Mouse (Mus musculus): ENCODE data around the gene Hacd3. TPM values are rescaled to one million over a fixed set of nuclear protein-coding genes. Genes with fewer than 3 reads are reported as not detected.

Gene Hacd3
- polyA plus RNA-seq, 1 experiment from 2014 or later: 127 TPM

DNA sequence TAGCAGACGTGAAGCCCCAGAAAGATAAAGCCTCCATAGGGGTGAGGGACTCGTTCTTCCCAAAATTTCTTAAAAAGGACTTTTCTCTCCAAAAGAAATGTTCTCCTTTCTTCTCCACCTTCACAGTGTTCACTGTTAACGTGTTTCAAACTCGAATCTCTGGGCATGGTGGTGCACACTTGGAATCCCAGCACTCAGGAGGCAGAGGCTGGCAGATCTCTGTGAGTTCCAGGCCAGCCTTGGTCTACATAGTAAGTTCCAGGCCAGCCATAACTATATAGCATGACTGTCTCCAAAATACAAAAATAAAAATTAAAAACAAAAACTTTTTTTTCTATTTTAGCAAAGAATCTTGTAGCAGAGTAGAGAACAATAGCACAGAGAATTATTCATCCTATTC, 1.4 kb downstream of the Hacd3 start:
- Histone ChIP-seq H3K4me1 (replicated peaks; ENCODE audit: control insufficient read depth, insufficient read depth, low read length) (peaks cover 7% of the 10 kb centered on the region), H3K27ac (ENCODE audit: low read depth, low read length) (no peak overlapping the region), H3K4me3 (ENCODE audit: low read depth, low read length) (peak overlapping the region; percentile 73), H3K9me3 (ENCODE audit: control insufficient read depth, low read length) (no peaks in the 10 kb centered on the region), H3K4me2 (replicated peaks; ENCODE audit: low read depth, low read length) (peak overlapping the region; percentile 59; the same call in 1 of the 2 replicates), H3K27me3 (ENCODE audit: control insufficient read depth, insufficient read depth, low read length) (no peaks in the 10 kb centered on the region), H3K9ac (ENCODE audit: low read depth, low read length) (no peak overlapping the region), H3K36me3 (ENCODE audit: control insufficient read depth, insufficient read depth, low read length) (no peaks in the 10 kb centered on the region)
- ATAC-seq (ENCODE audit: low FRiP score) (no peak), DNase-seq (ENCODE audit: low spot score) (no peak)
- 84% methylated on average over 4 of the region's 4 CpGs for WGBS

DNA sequence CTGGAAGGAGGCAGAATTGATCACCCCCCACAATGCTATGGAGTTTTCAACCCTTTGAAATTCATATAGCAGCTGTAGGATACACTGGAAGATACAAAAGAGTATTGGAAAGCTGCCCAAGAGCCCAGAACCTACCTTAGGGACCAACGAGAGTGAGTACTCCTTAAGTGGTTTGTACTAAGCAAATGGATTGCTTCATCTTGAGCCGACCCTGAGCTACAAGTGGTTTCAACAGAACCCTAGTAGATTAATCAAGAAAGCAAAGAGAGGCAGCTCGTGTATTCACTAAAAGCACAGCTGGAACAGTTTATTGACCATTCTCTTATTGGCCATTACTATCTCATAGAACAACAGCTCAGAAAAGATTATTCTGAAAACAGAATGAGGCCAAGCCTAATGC, 2.3 kb downstream of the Hacd3 start:
- H3K9me3 ChIP-seq (ENCODE audit: control insufficient read depth, low read length): no peaks in the 10 kb centered on the region
- no peak overlapping the region for H3K4me3 ChIP-seq (ENCODE audit: low read depth, low read length)
- no peak overlapping the region for H3K9ac ChIP-seq (ENCODE audit: low read depth, low read length)
- H3K4me2 ChIP-seq (replicated peaks; ENCODE audit: low read depth, low read length): no peak overlapping the region
- ATAC-seq (ENCODE audit: low FRiP score): no peak
- no peak overlapping the region for H3K27ac ChIP-seq (ENCODE audit: low read depth, low read length)
- 66% methylated on average over 3 of the region's 3 CpGs for WGBS
- peaks cover 7% of the 10 kb centered on the region for H3K4me1 ChIP-seq (replicated peaks; ENCODE audit: control insufficient read depth, insufficient read depth, low read length)
- H3K36me3 ChIP-seq (ENCODE audit: control insufficient read depth, insufficient read depth, low read length): no peaks in the 10 kb centered on the region
- H3K27me3 ChIP-seq (ENCODE audit: control insufficient read depth, insufficient read depth, low read length): no peaks in the 10 kb centered on the region
- no peak for DNase-seq (ENCODE audit: low spot score)

DNA sequence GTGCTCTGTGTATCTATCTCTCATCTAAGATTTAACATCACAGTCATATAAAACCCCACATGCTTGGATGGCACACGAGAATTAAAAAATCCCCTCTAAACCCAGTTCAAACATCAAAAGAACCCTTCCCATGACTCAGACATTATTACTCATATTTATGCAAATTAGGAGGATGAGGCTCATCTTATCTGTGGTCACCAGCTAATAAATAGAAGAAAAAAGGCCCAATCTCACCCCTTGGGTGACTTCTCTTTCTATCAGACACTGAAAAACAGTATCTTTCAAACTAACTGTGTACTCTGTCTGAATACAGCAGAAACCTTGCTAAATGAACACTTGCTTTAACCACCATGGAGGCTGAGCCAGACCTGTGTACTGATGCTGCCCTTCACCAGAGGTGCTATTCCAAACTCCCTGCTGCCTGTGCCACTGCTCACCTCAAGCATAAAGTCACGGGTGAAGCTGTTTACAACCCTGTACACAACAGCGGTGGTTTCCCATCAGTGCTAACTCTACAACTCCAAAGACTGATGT, 2.8 kb downstream of the Hacd3 start:
- ATAC-seq (ENCODE audit: low FRiP score): no peak
- Histone ChIP-seq H3K4me1 (replicated peaks; ENCODE audit: control insufficient read depth, insufficient read depth, low read length) (peaks cover 7% of the 10 kb centered on the region), H3K27ac (ENCODE audit: low read depth, low read length) (no peak overlapping the region), H3K36me3 (ENCODE audit: control insufficient read depth, insufficient read depth, low read length) (no peaks in the 10 kb centered on the region), H3K9me3 (ENCODE audit: control insufficient read depth, low read length) (no peaks in the 10 kb centered on the region), H3K4me3 (ENCODE audit: low read depth, low read length) (no peak overlapping the region), H3K9ac (ENCODE audit: low read depth, low read length) (no peak overlapping the region), H3K27me3 (ENCODE audit: control insufficient read depth, insufficient read depth, low read length) (no peaks in the 10 kb centered on the region), H3K4me2 (replicated peaks; ENCODE audit: low read depth, low read length) (no peak overlapping the region)
- WGBS: 79% methylated on average over 3 of the region's 3 CpGs
- no peak for DNase-seq (ENCODE audit: low spot score)

DNA sequence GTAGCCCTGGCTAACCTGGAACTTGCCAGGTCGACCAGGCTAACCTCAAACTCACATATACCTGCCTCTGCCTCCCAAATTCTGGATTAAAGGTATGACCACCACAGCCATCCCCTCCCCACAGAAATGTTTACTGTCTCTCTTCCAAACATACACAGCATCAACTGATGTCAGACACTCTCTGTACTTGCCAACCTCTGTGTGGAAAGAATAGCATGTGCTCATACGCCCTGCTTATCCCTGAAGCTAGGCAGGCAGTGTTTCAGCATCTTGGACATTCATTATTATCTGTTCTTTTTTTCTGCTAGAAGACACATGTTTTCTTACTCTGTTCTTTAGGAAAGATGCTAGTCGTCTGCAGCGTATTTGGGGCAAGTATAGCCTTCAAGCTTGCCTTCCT, 3.6 kb downstream of the Hacd3 start:
- no peak overlapping the region for H3K27ac ChIP-seq (ENCODE audit: low read depth, low read length)
- no peak for ATAC-seq (ENCODE audit: low FRiP score)
- no peak overlapping the region for H3K4me2 ChIP-seq (replicated peaks; ENCODE audit: low read depth, low read length)
- H3K27me3 ChIP-seq (ENCODE audit: control insufficient read depth, insufficient read depth, low read length): no peaks in the 10 kb centered on the region
- no peaks in the 10 kb centered on the region for H3K36me3 ChIP-seq (ENCODE audit: control insufficient read depth, insufficient read depth, low read length)
- H3K9ac ChIP-seq (ENCODE audit: low read depth, low read length): no peak overlapping the region
- DNase-seq (ENCODE audit: low spot score): no peak
- WGBS: 92% methylated on average over 4 of the region's 4 CpGs
- H3K4me3 ChIP-seq (ENCODE audit: low read depth, low read length): no peak overlapping the region
- H3K9me3 ChIP-seq (ENCODE audit: control insufficient read depth, low read length): no peaks in the 10 kb centered on the region
- peaks cover 7% of the 10 kb centered on the region for H3K4me1 ChIP-seq (replicated peaks; ENCODE audit: control insufficient read depth, insufficient read depth, low read length)

DNA sequence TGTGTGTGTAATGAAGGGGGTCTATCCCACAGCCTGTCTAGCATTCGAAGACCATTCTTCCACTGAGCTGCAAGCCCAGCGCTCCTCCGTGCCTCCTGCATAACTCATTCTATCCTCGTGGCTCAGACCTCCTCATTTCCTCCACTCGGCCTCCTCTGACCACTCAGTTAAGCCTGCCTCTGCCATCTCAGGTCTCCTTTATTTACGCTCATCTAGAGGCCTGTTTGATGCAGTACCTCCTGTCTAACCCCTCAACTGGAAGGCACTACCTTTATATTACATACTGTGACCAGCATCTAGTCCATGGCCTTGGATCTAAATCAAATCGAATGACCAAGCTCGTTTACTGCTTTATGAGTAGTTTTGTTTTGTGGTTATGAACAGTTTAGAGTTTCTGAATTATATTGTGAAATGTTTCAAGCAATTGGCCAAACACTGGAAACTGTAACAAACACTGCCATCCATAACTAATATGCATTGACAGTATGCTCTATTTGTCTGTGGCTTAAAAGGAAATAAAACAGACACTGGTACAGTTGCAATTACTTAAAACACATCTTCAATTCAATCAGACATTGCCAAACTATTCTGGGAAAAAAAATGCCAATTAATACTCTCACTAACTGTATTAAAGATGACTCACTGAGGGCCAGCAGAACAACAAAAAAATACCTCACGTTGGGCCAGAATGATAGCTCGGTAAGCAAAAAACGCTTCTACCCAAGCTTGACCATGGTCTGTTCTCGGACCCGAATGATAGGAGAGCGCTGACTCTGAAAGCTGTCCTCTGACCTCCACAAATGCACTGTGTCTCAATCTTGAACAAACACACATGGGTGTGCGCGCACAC, 4.3 kb downstream of the Hacd3 start:
- WGBS: 88% methylated on average over 16 of the region's 16 CpGs
- H3K4me2 ChIP-seq (replicated peaks; ENCODE audit: low read depth, low read length): no peak overlapping the region
- no peak overlapping the region for H3K4me3 ChIP-seq (ENCODE audit: low read depth, low read length)
- DNase-seq (ENCODE audit: low spot score): no peak
- no peak overlapping the region; the same call in 1 of the 2 replicates for H3K9ac ChIP-seq (ENCODE audit: low read depth, low read length)
- no peaks in the 10 kb centered on the region for H3K9me3 ChIP-seq (ENCODE audit: control insufficient read depth, low read length)
- no peaks in the 10 kb centered on the region for H3K36me3 ChIP-seq (ENCODE audit: control insufficient read depth, insufficient read depth, low read length)
- no peaks in the 10 kb centered on the region for H3K27me3 ChIP-seq (ENCODE audit: control insufficient read depth, insufficient read depth, low read length)
- H3K4me1 ChIP-seq (replicated peaks; ENCODE audit: control insufficient read depth, insufficient read depth, low read length): peaks cover 7% of the 10 kb centered on the region
- no peak overlapping the region for H3K27ac ChIP-seq (ENCODE audit: low read depth, low read length)
- ATAC-seq (ENCODE audit: low FRiP score): no peak

DNA sequence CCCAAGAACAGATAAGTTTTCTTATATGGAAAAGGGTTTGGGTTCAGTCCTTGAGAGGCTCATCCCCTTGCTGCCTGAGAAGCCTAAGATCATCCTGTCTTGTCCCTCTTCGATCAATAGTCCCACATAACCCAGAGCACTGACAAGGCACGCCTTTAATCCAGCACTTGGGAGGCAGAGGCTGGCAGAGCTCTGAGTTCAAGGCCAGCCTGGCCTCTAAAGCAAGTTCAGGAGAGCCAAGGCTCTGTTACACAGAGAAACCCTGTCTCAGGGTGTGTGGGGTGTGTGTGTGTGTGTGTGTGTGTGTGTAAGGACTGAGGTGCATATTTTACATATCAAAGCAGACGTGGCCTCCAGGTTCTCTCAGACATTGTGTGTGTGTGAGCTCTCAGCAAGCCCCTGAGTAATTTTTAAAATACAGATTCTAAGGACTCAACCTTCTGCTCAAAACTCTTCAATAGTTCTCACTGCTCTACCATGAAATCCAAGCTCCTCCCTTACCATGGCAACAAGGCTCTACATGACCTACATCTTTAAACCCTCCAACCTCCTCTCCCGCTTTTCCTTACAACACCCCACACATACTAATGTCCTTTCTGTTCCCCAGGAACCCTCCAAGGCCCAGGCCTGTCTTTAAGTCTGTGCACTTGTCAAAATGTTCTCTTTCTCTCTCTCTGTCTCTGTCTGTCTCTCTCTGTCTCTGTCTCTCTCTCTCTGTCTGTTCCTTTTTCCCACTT, 5.1 kb downstream of the Hacd3 start:
- WGBS: 77% methylated on average over 4 of the region's 4 CpGs
- ATAC-seq (ENCODE audit: low FRiP score) (no peak), DNase-seq (ENCODE audit: low spot score) (no peak)
- Histone ChIP-seq H3K36me3 (ENCODE audit: control insufficient read depth, insufficient read depth, low read length) (no peaks in the 10 kb centered on the region), H3K4me2 (replicated peaks; ENCODE audit: low read depth, low read length) (no peak overlapping the region), H3K27me3 (ENCODE audit: control insufficient read depth, insufficient read depth, low read length) (no peaks in the 10 kb centered on the region), H3K4me3 (ENCODE audit: low read depth, low read length) (no peak overlapping the region), H3K4me1 (replicated peaks; ENCODE audit: control insufficient read depth, insufficient read depth, low read length) (peaks cover 5% of the 10 kb centered on the region), H3K9me3 (ENCODE audit: control insufficient read depth, low read length) (no peaks in the 10 kb centered on the region), H3K9ac (ENCODE audit: low read depth, low read length) (no peak overlapping the region; the same call in 1 of the 2 replicates), H3K27ac (ENCODE audit: low read depth, low read length) (no peak overlapping the region)

DNA sequence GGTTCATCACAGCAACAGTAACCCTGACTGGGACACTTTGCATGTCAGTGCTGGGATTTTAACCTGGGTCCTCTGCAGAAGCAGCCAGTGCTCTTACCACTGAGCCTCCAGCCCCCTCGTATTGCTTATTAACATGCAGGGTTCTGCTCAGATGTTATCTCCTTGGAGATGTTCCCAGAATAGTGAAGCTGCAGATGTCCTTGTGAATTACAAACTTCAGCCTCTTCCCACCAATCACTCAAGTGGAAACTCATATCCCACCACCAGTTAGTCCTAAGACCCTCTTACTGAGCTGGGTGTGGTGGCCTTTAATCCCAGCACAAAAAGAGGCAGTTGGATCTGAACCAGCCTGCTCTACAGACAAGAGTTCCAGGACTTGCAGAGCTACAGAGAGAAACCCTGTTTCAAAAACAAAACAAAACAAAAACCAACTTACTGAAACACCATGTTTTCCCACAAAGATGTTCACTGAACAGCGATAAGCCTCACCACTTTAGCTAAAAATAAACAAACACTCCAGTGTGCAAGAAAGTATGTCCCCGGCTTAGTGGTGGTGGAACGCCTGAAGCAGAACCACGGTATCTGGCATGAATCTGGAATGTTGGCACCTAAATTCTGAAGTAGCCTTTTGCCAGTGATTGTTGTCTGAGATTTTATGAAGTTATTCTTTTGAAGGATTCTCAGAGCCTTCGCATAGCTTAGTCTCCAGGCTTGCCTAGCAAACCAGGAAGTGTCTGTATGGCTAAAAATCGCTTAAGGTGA, 5.9 kb downstream of the Hacd3 start:
- DNase-seq (ENCODE audit: low spot score): no peak
- H3K27ac ChIP-seq (ENCODE audit: low read depth, low read length): no peak overlapping the region
- no peaks in the 10 kb centered on the region for H3K36me3 ChIP-seq (ENCODE audit: control insufficient read depth, insufficient read depth, low read length)
- H3K27me3 ChIP-seq (ENCODE audit: control insufficient read depth, insufficient read depth, low read length): no peaks in the 10 kb centered on the region
- no peak for ATAC-seq (ENCODE audit: low FRiP score)
- no peak overlapping the region for H3K4me2 ChIP-seq (replicated peaks; ENCODE audit: low read depth, low read length)
- no peaks in the 10 kb centered on the region for H3K9me3 ChIP-seq (ENCODE audit: control insufficient read depth, low read length)
- H3K9ac ChIP-seq (ENCODE audit: low read depth, low read length): no peak overlapping the region
- H3K4me3 ChIP-seq (ENCODE audit: low read depth, low read length): no peak overlapping the region
- H3K4me1 ChIP-seq (replicated peaks; ENCODE audit: control insufficient read depth, insufficient read depth, low read length): peaks cover 5% of the 10 kb centered on the region
- 86% methylated on average over 7 of the region's 7 CpGs for WGBS

DNA sequence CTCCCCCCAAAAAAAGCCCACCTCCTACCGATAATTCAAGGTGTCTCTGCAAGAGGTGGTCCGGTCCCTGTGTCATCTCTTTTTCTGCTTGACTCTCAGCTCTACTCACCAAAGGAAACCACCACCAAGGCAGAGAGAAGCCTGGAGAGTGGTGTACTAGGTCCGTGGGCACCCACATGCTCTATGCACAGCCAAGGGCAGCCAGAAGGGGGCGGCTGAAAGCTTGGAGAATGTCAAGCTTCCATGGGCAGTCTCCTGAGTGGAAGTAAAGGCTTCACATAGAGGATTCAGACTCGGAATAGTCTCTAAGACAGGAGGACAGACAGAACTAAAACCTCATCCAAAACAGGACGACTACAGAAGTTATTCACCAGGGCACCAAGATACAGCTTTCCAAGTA, 10.2 kb downstream of the Hacd3 start:
- Histone ChIP-seq H3K4me2 (replicated peaks; ENCODE audit: low read depth, low read length) (no peak overlapping the region), H3K36me3 (ENCODE audit: control insufficient read depth, insufficient read depth, low read length) (0 out of 2 replicates have a peak, but pooled peaks cover under 1% of the 10 kb centered on the region), H3K27ac (ENCODE audit: low read depth, low read length) (no peak overlapping the region), H3K9ac (ENCODE audit: low read depth, low read length) (no peak overlapping the region), H3K4me1 (replicated peaks; ENCODE audit: control insufficient read depth, insufficient read depth, low read length) (no peaks in the 10 kb centered on the region), H3K9me3 (ENCODE audit: control insufficient read depth, low read length) (no peaks in the 10 kb centered on the region), H3K4me3 (ENCODE audit: low read depth, low read length) (no peak overlapping the region), H3K27me3 (ENCODE audit: control insufficient read depth, insufficient read depth, low read length) (no peaks in the 10 kb centered on the region)
- WGBS: 61% methylated on average over 6 of the region's 6 CpGs
- ATAC-seq (ENCODE audit: low FRiP score): no peak
- DNase-seq (ENCODE audit: low spot score): peak; percentile 22

All from hindbrain, embryonic 11.5 days (tissue).